Mouse (Mus musculus) left cerebral cortex, postnatal 36 days (tissue): ENCODE results near the gene Sh3pxd2a. TPM values are rescaled to one million over a fixed set of nuclear protein-coding genes. Genes with fewer than 3 reads are reported as not detected.

Source experiments
- DNase-seq, 2 experiments: peaks; one replicate each; pipeline ENCODE4 v3.0.0; 2021 to 2022; ENCODE audit warnings: low spot score in 2 of 2, mixed read lengths in 1 of 2
- intact Hi-C: fragments of 180-260 bp; cut with DNase I; formaldehyde crosslinking; loops from one replicate; pipeline ENCODE4 v1.15.1; 2025
- total RNA-seq, 2 experiments: library from RNA; stranded (reverse); gene quantifications; 2 replicates each; pipeline ENCODE4 v1.2.3; 2021

Sh3pxd2a gene
- total RNA-seq, 2 experiments from 2014 or later = 27.9 to 36.1 TPM

DNA sequence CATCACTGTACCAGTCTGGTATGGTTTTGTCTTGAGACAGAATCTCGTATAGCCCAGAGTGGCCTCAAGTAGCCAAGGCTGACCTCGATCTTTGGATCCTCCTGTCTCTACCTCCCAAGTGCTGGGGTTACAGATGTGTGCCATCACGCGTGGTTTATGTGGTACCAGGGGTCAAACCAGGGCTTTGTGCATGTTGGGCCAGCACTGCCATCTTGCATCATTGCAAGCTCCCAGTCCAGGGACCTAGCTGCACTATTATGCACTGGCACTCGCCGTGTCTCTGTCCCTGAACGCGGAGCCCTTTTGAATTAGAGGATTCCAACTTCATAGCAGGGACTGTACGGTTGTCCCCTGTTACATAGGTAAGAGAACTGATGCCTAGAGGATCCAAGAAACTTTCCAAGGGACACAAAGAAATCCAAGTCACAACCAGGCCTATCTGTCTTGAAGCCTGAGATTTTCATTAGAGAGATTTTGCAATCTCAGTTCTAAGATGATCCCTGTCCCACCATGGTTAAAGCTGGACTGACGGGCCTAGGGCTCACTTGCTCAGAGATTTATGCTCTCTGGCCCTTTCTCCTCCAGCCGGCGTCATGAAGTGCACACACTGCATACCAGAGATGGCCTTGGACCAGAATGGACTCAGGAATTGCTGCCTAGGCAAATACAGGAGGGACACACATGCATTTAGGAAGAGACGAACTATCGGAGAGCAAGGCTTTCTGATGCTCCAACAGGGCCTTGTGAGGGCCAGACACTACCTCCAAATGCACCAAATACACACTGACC lies 157.9 kb downstream of the Sh3pxd2a start:
- DNase-seq = no peak
- intact Hi-C loops = no loop called here

DNA sequence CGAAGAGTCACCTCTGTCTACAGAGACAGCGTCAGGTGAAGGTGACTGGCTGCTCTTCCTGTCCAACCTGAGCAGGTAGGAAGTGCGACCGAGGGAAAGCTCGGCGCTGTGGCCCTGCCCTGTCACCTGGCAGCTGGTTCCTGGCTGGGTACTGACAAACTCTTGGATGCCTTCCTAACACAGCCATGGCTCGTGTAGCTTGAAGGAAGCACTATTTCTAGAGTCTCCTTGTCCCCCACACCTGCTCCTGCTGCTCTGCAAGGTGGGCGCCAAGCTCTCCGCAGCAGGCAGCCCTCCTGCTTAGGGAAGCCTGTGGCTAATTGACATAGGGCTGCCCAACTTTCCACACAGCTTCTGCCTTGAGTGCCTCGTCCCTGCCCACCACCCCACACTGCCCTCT lies 158.8 kb downstream of the Sh3pxd2a start:
- DNase-seq = no peak
- intact Hi-C loops = no loop called here

DNA sequence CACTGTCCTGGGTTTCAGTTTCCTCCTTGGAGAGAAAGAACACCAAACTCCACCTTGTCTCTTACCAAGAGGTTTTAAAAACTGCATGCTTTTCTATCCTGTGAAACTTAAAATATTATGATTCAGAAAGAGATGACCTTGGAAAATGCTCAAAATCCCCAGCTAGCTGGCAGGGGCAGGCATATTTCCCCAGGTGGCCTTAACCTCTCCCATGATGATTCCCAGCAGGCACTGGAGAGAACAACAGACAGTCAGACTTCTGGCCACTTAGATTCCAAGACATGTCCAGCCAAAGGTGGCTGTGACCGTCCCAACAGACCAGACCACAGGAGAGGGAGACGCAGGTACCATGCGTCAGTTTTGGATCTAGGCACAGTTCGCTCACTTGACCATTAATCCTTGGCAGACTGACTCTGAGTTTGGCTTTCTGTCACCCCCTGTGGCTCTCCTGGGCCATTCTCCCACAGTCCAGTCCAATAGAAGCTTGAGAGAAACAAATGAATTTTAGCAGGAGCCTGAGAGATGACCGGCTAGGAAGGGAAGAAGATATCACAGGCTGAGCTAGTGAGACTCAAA lies 159.9 kb downstream of the Sh3pxd2a start:
- intact Hi-C loops = no loop called here
- DNase-seq = no peak

DNA sequence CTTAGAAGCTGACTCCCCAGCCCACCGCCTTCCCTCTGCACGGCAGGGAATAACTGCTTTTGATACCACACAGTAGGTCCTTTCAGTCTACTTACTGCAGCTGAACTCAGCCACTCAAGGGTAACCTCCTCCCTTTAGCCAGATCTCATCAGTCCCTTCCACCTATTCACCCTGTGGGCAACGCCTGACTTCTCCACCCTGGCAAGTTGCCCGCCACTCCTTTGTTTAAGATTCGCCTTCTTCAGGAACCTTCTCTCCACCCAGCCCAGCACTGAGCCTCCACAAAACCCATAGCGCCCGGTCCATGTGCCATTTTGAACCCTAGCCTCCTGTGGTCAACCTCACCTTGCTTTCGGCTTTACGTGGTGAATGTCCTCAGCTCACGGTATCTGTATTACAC lies 161.1 kb downstream of the Sh3pxd2a start:
- DNase-seq = no peak
- intact Hi-C loops = no loop called here

DNA sequence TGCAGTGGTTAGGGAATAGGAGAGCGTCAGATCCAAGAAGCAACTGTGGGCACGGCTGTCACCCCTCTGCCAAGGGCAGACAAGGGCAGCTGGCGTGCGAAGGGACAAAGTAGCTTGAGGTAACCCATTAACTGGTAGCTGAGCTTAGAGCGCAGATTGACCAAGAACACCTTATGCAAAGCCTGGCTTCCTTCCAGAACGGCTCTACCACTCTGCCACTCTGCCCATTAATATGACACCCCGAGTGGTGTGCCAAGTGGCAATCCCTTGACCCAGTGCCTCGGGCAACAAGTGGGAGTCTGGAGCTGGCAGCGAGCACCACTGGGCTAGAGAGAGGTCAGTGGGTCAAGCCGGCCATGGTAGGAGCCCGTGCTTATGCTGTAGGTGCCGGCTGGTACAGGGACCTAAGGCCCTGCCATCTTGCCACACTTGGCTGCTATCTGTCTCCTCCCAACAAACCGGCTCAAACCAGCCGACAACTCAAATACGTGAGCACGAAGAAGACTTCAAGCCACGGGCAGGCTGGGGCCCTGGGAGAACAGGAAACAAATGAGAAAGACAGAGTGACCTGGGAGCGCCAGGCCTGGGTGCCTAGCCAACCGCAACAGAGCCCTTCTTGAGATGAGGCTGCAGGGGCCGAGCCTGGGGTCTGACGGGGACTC lies 161.9 kb downstream of the Sh3pxd2a start:
- intact Hi-C loops = no loop called here
- DNase-seq = no peak

DNA sequence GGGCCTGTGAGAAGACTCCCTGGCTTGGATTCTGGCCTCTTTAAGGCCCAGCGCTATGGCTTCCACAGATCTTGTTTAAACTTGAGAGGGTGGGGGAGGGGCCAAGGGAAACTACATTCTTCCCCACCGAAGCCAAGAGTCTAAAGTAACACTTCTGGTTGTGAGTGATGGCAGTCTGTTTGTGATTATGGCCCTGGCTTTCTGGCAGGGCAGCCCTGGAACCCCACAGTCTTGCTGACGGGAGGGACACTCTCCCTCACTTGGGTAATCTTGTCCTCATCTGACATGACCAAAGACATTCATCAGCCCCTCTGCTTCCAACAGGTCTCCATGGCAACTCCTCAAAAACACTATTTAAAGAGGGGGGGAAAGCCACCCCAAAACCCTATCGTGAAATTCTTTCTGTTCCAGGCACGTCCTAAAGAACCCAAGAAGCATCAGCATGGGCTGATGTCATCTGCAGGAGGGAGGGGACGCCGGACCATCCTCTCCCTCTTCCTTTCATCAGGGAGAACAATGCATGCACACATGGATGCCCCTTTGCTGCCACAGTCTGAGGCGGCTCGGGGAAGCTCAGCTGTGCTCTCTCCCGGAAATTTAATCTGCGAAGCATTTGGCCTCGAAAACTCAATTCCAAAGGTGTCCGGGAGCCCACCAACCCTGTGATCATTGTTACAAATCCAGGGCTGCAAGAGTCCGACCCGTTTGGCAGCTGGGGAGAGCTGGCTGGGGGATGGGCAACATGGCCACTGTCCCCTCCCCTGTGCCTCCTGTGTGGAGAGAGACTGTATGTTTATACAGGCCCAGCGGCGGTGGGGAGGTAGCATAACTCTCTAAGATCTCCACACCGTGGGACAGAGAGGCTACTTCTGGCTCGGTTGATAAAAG lies 162.7 kb downstream of the Sh3pxd2a start:
- intact Hi-C loops = no loop called here
- DNase-seq = no peak

DNA sequence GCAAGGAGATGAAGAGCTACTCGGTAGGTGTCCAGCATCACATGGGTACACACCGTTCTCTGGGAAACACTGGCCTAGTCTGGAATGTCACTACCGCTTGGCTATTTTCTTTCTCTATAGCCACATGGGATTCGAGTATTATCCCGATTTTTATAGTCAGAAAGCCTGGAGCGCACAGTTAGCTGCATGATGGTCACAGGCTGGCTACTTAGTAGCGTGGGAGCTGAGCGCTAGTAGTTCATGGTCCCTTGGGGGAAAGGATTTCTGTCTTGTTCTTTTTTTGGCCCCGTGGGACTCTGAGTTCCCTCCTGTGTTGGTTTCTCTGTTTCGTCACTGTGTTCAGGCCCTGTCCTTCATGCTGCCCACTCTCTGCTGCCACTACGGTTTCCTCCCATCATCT lies 166.1 kb downstream of the Sh3pxd2a start:
- intact Hi-C loops = no loop called here

DNA sequence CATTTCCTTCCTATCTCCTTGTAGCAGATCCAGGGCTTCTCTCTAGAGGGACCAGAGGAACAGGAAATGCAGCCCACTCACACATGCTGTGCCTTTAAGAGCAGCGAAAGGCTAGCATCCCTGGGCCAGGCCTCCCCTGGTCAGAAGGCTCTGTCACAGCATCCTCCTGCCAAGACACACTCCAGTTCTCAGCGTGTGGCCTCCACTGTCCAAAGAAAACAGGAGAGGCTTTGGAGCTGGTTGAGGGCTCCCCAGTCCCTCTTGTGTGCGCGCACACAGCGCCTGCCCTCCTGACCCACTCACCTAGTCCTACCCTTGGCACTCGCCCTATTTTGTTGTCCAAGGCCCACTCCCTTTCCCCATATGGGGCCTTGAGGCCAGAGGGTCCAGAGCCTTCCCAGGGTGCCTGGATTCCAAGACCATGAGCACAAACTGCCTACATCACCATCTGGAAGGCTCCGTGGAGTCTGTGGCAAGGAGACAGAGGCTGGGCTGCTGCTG lies 171.7 kb downstream of the Sh3pxd2a start:
- intact Hi-C loops = no loop called here
- no peak for DNase-seq

More for the DNA sequence above, 166.1 kb downstream of the Sh3pxd2a start:
- DNase-seq = no peak

DNA sequence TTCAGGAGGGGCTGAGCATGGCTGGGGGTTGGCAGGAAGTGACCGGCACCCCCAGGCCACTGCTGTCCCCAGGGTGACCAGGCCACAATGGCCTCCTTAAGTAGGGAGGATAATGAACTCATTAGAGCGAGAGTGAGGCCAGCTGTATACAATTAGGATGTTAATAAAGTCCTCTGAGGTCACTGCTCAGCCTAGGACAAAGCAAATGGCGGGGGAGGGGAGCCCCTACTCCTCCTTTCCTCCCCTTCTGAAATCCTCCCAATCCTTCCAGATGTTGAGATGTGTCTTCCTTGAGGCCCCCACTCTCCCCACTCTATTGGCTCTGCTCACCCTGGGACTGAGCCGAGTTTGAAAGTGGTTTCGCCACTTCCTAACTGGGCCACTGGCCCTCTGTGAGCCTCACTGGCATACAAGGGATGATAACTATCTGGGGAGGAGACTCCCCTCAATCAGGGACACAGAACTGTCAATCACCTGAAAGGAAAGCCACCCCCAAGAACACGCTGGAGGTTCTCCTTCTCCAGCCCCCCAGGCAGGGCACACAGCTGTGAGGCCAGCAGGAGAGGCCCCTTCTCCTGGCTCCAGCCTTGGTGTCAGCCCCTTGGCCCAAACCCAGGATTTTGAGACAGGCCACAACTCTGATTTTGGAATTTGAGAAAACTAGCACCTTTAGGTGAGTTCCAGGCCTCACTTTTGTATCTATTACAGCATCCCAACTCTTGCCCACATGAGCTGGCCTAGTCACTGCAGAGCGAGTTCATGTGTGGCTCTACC lies 172.7 kb downstream of the Sh3pxd2a start:
- no peak for DNase-seq
- intact Hi-C loops = no loop called here

DNA sequence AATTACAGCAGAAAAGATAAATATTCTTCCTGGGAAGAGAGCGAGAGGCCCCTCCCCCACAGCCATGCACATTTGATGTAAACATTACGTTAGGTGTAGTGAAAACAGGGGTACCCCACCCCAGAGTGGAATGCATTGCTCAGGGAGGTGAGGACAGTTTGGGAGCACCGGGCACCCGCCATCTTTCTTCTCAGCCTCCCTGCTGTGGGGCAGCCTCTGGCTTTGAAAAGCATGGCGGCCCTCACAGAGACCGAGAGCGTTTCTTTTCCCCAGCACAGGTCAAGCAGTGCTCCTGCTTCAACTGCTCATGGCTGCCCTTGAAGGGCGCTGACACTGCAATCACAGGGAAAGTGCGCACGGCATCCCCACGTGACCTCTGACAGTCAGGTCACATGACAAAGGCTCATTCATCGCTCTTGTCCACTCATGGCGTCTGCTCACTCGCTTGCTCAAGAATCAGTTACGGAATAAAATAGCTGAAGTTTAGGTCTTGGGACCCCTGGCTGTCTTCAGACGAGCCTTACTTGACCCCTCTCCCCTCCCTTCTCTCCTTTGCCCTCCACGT lies 177.2 kb downstream of the Sh3pxd2a start:
- intact Hi-C loops = no loop called here
- DNase-seq = no peak

DNA sequence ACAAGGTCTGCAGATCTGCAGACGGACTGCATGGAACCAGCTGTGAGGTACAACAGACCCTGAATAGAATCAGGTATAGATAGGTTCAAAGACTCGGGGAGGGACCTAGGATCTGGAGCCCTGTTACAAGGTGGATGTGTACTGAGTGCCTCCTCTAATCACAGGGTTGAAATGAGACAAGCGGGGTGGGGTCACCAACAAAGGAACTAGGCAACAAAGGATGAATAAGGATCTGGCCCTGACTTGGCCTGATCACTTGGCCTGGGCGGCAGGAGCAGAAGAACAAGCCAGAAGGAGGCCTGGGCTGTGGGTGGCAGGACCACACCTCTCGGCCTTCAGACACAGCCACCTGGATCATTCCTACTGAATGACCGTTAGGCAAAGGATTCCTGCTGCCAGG lies 178.6 kb downstream of the Sh3pxd2a start:
- intact Hi-C loops = no loop called here
- DNase-seq = no peak

DNA sequence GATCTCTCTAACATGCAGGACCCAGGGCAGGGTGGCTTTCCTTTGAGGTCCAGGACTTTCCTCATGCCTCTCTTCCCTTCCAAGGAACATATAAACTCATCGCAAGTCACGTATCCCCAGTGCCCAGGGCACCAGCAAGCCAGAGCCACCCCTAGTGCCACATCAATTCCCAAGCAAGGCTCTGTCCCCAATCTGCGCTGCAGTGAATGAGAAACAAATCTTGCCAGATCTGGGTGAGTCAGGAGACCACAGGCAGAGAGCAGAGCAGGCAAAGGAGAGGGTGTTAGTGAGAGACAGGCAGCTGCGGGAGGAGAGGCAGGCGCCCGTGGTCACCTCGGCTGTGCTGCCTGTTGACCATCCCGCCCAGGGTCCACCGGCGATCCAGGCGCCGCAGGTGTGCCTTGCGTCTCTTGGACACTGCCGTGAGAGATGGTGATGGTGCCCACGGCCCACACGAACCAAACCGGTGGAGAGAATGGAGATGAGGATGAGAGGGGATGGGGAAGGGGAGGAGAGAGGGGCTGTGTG lies 181.4 kb downstream of the Sh3pxd2a start:
- no peak for DNase-seq
- intact Hi-C loops = no loop called here

DNA sequence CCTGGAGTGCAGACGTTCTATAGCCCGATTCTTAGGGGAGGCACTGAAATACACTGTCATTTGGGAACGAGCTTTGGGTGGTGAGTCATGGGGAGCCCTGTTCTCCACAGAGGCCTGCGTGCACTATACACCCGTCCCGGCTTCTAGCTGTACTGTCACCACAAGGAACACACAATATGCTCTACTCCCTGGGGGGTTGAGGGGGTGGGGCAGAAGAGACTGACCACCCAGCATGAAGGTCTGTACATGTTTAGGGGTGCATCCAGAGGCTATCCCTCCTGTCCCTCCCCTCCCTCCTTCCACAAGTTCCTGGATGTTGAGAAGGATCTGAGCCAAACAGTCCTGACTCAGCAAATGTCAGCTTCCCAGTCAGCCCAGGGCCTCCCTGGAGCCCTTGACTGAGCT lies 182.1 kb downstream of the Sh3pxd2a start:
- intact Hi-C loops = no loop called here
- no peak for DNase-seq

DNA sequence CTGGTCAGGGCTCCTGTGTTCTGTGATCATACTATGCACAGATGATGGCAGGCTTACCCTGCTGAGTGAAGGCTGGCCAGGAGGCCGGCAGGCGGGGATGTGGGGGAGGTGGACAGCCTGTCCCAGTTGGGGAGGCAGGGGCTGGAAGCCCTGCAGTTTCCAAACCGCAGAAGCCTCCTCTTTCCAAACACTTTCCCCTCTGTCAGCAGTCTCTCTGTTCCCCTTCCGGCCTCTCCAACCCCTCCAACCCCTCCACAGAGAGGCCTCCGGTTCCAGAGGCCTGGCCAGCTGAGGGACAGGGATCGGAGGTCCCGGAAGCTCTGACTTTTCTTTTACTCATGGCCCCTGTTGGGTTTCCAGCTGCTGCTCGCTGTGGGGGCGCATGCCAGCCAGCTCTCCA lies 183.3 kb downstream of the Sh3pxd2a start:
- no peak for DNase-seq
- intact Hi-C loops = no loop called here

DNA sequence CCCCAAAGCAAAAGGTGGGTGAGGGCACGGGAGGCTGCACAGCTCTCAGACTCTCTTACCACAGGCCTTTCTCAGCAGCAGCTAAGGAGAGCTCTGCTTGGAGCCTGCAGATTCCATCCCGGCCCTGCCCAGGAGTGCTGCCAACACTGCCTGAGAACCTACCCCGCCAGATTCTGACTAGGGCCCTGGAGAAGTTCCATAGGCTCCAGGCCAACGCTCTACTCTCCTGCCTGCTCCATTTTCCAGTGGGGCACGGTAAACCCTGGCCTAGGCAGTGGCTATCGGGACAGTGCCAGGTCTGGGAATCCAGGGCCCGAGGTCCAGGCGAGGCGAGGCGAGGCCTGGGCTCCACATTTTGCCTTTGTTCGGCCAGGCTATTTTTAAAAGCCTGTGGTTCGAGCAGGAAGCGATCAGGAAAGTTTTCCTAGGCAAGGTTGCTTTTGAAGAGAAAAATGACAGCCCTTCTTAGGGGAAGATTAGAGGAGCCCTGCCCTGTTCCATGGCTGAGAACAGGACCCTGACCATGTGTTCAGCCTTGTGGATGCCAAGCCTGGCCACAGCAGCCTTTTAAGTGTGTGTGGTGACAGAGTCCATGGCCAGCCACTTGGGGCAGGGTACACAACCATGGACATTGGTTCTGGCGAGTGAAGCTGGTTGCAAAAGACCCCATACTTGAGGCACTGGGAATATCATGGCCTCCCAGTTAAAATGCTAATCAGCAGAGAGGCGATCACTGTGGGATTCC lies 184.2 kb downstream of the Sh3pxd2a start:
- intact Hi-C loops = no loop called here
- peak; percentile 84 to 86 for DNase-seq

DNA sequence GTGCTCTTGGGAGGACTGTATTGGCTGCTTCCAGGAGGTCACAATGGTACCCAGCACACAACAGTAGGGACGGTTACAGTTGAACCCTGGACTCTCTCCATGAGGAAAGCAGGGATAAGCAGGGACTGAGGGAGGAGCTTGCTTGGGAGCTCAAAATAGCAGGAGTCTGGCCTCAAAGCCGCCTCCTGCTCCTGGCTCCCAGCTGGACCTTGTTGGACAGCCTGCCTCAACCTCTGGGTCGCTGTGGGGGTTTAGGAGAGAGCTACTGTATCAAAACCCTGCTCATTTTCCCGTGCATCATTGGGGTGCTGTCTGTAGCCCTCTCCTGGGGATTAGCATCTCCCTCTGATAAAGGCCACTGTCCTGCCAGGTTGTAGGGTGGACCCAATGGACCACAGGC lies 184.8 kb downstream of the Sh3pxd2a start:
- intact Hi-C loops = no loop called here
- no peak for DNase-seq

DNA sequence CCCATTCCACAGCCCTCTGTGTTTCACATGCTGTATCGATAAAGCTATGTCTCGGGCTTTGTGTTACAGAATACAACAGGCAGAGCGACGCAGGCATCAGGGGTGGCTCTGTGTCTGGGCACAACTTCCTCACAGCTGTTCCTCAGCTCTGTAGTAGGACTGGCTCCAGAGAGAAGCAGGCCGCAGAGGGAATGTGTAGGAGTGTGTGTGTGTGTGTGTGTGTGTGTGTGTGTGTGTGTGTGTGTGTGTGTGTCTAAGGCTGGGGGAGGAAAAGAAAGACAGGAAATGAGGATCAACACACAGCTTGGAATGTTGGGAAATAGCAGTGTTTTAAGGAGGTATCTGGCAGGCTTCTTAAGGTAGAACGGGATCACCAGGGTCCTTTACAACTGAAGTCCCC lies 187.5 kb downstream of the Sh3pxd2a start:
- intact Hi-C loops = no loop called here
- peak; percentile 62 to 75 for DNase-seq

DNA sequence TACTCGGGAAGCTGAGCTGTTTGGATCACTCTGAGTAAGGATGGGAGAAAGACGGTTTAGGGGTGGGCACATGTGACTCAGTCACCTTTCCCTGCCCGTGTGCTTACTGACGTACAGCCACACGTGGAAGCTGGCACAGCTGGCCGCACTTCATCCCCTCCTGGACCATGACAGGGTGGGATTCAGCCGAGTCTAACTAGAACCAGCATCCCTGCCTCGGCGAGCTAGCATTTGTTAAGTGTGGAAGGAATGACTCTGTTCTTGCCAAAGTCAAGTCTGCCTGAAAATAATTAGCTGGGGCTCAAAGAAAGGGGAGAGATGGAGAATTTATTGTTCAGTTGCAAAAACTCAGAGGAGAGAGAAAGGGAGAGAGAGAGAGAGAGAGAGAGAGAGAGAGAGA lies 193.7 kb downstream of the Sh3pxd2a start:
- intact Hi-C loops = no loop called here
- DNase-seq = no peak
